Mouse (Mus musculus) midbrain, embryonic 14.5 days (tissue): ENCODE results near the gene Cadps. TPM values are rescaled to one million over a fixed set of nuclear protein-coding genes. Genes with fewer than 3 reads are reported as not detected.

ENCODE experiments used
- ATAC-seq: fragments of 200-750 bp; cut with Nextera tagmentation; 2 replicates; pipeline ENCODE4 v1.8.0; 2017; ENCODE audit warnings: moderate number of reproducible peaks, moderate library complexity; ENCODE audit not compliant: low FRiP score, low TSS enrichment
- DNase-seq: peaks from one replicate; pipeline ENCODE4 v3.0.0-alpha.2; 2015
- H3K27ac ChIP-seq: fragments of 300-500 bp; sonication (generic); replicated peaks from 2 replicates; pipeline ENCODE4 v1.5.1; 2014; ENCODE audit warnings: mild to moderate bottlenecking, low read depth, low read length, moderate library complexity
- H3K27me3 ChIP-seq: fragments of 300-500 bp; sonication (generic); 2 replicates; pipeline ENCODE4 v1.6.1; 2014; ENCODE audit warnings: low read length, control low read depth, mixed read lengths; ENCODE audit not compliant: control insufficient read depth, insufficient read depth
- H3K36me3 ChIP-seq: fragments of 300-500 bp; sonication (generic); 2 replicates; pipeline ENCODE4 v1.6.1; 2014; ENCODE audit warnings: low read length, control low read depth; ENCODE audit not compliant: control insufficient read depth, insufficient read depth
- H3K4me1 ChIP-seq: fragments of 300-500 bp; sonication (generic); 2 replicates; pipeline ENCODE4 v1.6.1; 2014; ENCODE audit warnings: mild to moderate bottlenecking, antibody characterized with exemption, low read length, control low read depth; ENCODE audit not compliant: control insufficient read depth, insufficient read depth
- H3K4me2 ChIP-seq: fragments of 300-500 bp; sonication (generic); 2 replicates; pipeline ENCODE4 v1.6.1; 2014; ENCODE audit warnings: mild to moderate bottlenecking, low read length, moderate library complexity
- H3K4me3 ChIP-seq: fragments of 300-500 bp; sonication (generic); replicated peaks from 2 replicates; pipeline ENCODE4 v1.5.1; 2014; ENCODE audit warnings: low read depth, low read length
- H3K9ac ChIP-seq: fragments of 300-500 bp; sonication (generic); replicated peaks from 2 replicates; pipeline ENCODE4 v1.6.1; 2014; ENCODE audit warnings: mild to moderate bottlenecking, low read length, moderate library complexity
- H3K9me3 ChIP-seq: fragments of 300-500 bp; sonication (generic); 2 replicates; pipeline ENCODE4 v1.6.1; 2016; ENCODE audit warnings: low read length, control low read depth, mixed read lengths; ENCODE audit not compliant: control insufficient read depth
- WGBS: fragments of 180-500 bp; shearing (Covaris S2); extraction: QIAGEN DNeasy Blood & Tissue Kit; methylation state at CpG from one replicate; pipeline ENCODE4 v1.1.7; 2014; 5-methylcytosine and 5-hydroxymethylcytosine counted together
- polyA plus RNA-seq: library from polyadenylated mRNA; unstranded; fragments of >200 nt; fragmentation: Nextera tagmentation; extraction: Ambion mirVana; gene quantifications from 2 replicates; pipeline ENCODE4 v1.2.1, GENCODE M21; 2014

The Cadps gene
- polyA plus RNA-seq, 1 experiment from 2014 or later = 59.7 TPM

DNA sequence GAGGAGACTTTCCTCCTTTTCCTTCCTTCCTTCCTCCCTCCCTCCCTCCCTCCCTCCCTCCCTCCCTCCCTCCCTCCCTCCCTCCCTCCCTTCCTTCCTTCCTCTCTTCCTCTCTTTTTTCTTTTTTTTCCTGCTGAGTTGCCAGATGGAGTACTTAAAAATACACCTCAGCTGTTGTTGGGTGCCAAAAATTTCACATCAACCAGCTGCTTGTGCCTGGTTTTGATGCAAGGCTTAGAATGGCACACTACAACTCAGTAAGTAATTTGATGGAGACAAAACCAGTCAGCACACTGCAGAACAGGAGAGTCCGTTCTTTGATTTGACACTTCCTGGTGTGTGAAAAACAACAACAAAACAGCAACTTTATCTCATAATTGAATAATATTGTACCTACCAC lies 42.9 kb downstream of the Cadps start:
- no peaks in the 10 kb centered on the region for H3K36me3 ChIP-seq
- H3K9me3 ChIP-seq = no peaks in the 10 kb centered on the region
- 85% methylated on average over 1 of the region's 1 CpGs for WGBS
- no peak for DNase-seq
- H3K4me1 ChIP-seq = 0 out of 2 replicates have a peak, but pooled peaks cover 3% of the 10 kb centered on the region
- H3K27ac ChIP-seq = no peak overlapping the region
- no peak overlapping the region for H3K4me3 ChIP-seq
- ATAC-seq = no peak
- H3K27me3 ChIP-seq = no peaks in the 10 kb centered on the region
- H3K9ac ChIP-seq = no peak overlapping the region
- no peak overlapping the region for H3K4me2 ChIP-seq

DNA sequence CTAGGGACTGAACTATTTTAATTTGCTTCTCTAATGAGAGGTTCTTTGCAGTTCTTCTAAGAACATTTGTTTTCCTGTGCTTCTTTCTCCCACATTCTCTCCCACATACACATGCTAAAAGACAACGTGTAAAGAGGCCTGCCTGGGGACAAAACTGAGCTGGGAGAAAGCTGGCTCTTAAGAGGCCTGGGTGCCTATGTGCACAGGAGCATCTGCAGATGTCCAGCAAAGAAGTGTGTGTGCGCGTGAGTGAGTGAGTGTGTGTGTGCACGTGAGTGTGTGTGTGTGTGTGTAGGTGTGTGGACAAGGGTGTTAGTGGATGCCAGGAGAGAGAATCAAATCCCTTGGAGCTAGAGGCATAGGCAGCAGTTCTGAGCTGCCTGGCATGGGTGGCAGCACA lies 44.9 kb downstream of the Cadps start:
- WGBS = 76% methylated on average over 4 of the region's 4 CpGs
- ATAC-seq = no peak
- no peak overlapping the region for H3K9ac ChIP-seq
- no peaks in the 10 kb centered on the region for H3K9me3 ChIP-seq
- H3K4me3 ChIP-seq = no peak overlapping the region
- 0 out of 2 replicates have a peak, but pooled peaks cover 3% of the 10 kb centered on the region for H3K4me1 ChIP-seq
- no peaks in the 10 kb centered on the region for H3K36me3 ChIP-seq
- no peaks in the 10 kb centered on the region for H3K27me3 ChIP-seq
- no peak overlapping the region for H3K4me2 ChIP-seq
- H3K27ac ChIP-seq = no peak overlapping the region
- no peak for DNase-seq

DNA sequence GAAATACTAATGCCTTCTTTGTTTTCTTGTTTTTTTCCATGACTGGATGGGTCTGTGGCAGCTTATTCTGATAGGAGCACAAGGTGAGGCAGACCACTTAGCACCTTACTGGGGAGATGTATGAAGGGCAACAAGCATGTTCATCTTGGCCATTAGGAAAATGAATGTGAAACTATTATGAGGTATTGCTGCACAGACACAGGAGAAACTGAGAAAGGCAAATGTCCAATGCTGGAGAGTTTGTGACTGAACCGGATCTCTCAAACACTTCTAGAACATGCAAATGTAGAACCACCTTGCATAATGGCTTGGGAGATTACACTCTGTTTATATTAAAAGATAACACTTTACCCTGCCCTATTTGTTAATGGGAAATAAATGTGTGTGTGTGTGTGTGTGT lies 54.0 kb downstream of the Cadps start:
- 89% methylated on average over 1 of the region's 1 CpGs for WGBS

DNA sequence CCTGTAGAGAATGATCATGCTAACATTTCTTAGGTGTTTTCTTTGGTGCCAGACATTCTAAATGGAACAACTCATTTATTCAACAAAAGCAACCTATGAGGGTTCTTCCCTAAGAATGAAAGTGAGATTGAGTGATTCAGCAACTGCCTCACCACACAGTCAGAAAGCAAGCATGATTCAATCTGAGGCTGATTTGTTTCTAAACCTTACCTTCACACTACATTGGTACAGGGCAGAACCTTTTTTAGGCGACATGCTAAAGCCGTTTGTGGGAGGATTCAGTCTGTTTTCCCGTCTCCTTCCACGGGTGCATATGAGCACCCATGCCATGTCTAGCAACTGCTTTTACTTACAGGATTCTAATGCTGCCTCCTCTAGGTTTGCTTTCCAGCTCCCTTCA lies 69.6 kb downstream of the Cadps start:
- no peaks in the 10 kb centered on the region for H3K36me3 ChIP-seq
- no peak overlapping the region for H3K9ac ChIP-seq
- H3K4me1 ChIP-seq = no peaks in the 10 kb centered on the region
- no peak overlapping the region for H3K4me2 ChIP-seq
- no peak overlapping the region for H3K27ac ChIP-seq
- no peaks in the 10 kb centered on the region for H3K9me3 ChIP-seq
- ATAC-seq = no peak
- H3K4me3 ChIP-seq = no peak overlapping the region
- DNase-seq = no peak
- 93% methylated on average over 4 of the region's 4 CpGs for WGBS
- H3K27me3 ChIP-seq = no peaks in the 10 kb centered on the region

More for the DNA sequence above, 54.0 kb downstream of the Cadps start:
- H3K9ac ChIP-seq = no peak overlapping the region
- H3K4me2 ChIP-seq = no peak overlapping the region
- H3K27me3 ChIP-seq = no peaks in the 10 kb centered on the region
- ATAC-seq (no peak), DNase-seq (no peak)
- no peaks in the 10 kb centered on the region for H3K4me1 ChIP-seq
- H3K36me3 ChIP-seq = no peaks in the 10 kb centered on the region
- H3K4me3 ChIP-seq = no peak overlapping the region
- H3K9me3 ChIP-seq = peaks cover 1% of the 10 kb centered on the region; the same call in 1 of the 2 replicates
- no peak overlapping the region; the same call in 1 of the 2 replicates for H3K27ac ChIP-seq

DNA sequence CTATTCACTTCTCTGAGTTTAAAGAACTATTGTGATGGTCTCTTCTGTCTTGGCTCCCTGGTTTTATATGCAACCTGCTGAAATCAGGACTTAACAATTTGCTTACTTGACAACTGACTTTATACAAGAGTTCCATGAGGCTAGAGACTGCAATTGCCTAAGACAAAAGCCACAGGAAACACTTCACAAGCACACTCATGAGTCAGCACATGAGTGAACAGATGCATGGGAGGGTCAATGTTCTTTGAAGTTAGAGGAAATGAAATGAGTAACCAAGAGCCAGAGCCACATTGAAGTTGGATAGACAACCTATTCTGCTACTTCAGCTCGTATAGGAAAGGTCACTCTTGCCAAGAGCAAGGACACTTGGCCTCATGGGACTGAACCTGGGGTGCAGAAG lies 71.1 kb downstream of the Cadps start:
- ATAC-seq (no peak), DNase-seq (no peak)
- 78% methylated on average over 1 of the region's 1 CpGs for WGBS
- H3K4me1 ChIP-seq = no peaks in the 10 kb centered on the region
- H3K4me2 ChIP-seq = no peak overlapping the region
- no peaks in the 10 kb centered on the region for H3K36me3 ChIP-seq
- H3K27me3 ChIP-seq = no peaks in the 10 kb centered on the region
- no peaks in the 10 kb centered on the region for H3K9me3 ChIP-seq
- no peak overlapping the region for H3K4me3 ChIP-seq
- H3K9ac ChIP-seq = no peak overlapping the region
- H3K27ac ChIP-seq = no peak overlapping the region

DNA sequence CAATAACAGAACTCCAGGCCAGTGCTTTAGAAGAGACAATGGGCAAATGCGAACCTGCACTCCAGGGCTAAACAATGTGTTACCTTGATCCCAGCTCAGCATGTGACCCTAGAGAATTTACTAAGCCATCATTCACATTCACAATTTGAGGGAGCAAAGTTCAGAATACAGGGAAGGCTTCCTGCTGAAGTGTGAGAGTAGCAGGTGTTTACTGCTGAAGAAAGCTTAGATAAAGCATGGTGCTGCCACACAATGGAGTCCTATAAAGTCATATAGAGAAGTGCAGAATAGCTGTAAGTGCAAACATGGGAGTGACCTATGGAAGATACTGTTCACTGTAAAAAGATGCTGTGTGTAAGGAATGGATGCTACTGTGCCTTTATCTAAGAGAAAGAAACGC lies 91.9 kb downstream of the Cadps start:
- WGBS = 76% methylated on average over 2 of the region's 2 CpGs
- no peaks in the 10 kb centered on the region for H3K27me3 ChIP-seq
- no peak for DNase-seq
- no peak overlapping the region for H3K9ac ChIP-seq
- ATAC-seq = no peak
- no peaks in the 10 kb centered on the region for H3K36me3 ChIP-seq
- H3K27ac ChIP-seq = no peak overlapping the region
- no peaks in the 10 kb centered on the region for H3K9me3 ChIP-seq
- no peaks in the 10 kb centered on the region for H3K4me1 ChIP-seq
- no peak overlapping the region for H3K4me3 ChIP-seq
- no peak overlapping the region for H3K4me2 ChIP-seq

DNA sequence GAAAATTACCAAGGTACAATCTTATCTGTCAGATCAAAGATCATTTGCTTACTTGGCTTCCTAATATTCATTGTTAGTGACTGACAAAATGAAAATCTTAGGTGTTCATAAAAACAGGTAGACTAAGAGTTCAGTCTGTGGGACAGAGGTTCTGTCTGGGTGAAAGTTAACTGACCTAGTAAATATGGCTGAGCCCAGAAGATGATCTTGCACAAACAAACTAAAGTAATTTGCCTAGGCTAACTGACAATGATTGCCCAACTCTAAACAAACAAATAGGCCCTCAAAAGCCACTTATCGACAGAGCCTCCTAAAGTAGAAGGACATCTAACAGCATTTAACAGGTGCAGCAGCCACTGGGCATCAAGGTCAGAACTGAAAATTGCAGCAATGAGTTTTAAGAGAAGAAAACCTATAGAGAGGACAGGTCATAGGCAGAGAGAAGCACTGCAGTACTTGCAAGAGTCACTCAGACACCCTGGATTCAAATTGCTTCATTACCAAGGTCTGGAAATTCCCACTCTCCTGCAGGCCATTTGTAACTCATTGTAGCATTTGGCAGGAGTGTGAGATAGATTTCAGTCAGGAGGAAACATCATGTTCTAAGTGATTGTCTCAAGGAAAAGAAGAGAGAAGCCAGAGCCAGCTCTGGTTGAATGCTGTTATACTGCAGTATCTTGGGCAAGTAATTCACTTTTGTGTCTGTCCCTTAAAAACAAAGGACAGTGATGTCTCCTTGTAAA lies 100.3 kb downstream of the Cadps start:
- Histone ChIP-seq H3K4me2 (no peak overlapping the region), H3K4me3 (no peak overlapping the region), H3K4me1 (no peaks in the 10 kb centered on the region), H3K27me3 (no peaks in the 10 kb centered on the region), H3K9me3 (no peaks in the 10 kb centered on the region), H3K36me3 (no peaks in the 10 kb centered on the region), H3K27ac (no peak overlapping the region), H3K9ac (no peak overlapping the region)
- DNase-seq = no peak
- ATAC-seq = no peak
- 85% methylated on average over 1 of the region's 1 CpGs for WGBS

DNA sequence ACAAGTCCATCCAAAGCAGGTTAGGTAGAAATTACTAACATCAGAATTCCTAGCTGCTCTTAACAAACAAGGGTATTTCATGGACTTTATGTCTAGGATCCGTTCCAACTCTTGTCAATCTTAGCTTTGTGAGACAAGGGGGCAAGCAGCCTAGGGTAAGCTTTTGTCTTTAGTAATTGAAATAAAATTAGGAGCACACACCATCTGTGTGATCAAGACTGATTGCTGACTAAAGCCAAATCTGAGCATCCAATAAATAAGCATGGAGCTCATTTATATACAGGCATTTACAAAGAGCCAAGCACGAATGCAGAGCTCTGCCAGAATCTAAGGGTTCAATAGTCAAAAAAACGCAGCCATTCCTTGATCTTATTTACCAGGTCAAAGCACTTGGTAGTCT lies 104.1 kb downstream of the Cadps start:
- H3K27me3 ChIP-seq = no peaks in the 10 kb centered on the region
- ATAC-seq (no peak), DNase-seq (peak; percentile 12)
- H3K4me1 ChIP-seq = no peaks in the 10 kb centered on the region
- no peaks in the 10 kb centered on the region for H3K9me3 ChIP-seq
- no peak overlapping the region for H3K4me3 ChIP-seq
- no peak overlapping the region for H3K4me2 ChIP-seq
- no peak overlapping the region for H3K9ac ChIP-seq
- no peak overlapping the region for H3K27ac ChIP-seq
- 43% methylated on average over 3 of the region's 3 CpGs for WGBS
- H3K36me3 ChIP-seq = peaks cover 9% of the 10 kb centered on the region

DNA sequence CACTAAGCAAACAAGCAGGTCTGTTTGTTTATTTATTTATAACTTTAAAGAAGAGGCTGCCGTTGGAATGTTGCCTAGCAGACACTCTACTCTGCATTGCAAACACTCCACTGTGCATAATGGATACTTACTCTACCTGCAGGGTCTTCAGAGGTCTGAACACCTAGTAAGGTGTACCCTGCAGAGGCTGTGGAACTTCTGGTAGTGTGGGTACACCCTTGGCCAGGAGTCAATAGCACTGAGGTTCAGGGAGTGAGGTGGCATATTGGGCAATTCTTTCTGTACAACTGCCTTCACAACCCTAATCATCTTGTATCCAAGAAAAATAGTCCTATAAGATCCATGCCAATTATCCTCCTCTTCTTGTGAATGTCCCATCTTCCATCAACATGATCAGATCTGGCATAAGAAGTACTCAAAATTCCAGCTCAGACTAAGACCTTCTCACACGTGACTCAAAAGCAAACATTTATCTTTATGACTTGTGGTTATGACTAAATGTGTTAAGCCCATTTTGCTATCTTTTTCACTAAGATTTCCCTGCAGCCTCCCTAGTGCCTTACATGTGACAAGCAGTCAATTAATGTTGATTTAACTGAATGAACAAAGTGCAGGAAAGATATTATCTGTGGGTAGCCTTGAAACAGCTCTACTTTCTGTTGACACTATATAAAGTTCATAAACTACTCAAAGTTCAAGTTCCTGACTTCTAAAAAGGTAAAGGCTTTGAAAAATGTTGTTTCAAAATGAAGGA lies 106.8 kb downstream of the Cadps start:
- DNase-seq (no peak), ATAC-seq (no peak)
- Histone ChIP-seq H3K36me3 (peaks cover 9% of the 10 kb centered on the region), H3K27ac (no peak overlapping the region), H3K27me3 (no peaks in the 10 kb centered on the region), H3K9ac (no peak overlapping the region), H3K4me1 (no peaks in the 10 kb centered on the region), H3K4me3 (no peak overlapping the region), H3K9me3 (no peaks in the 10 kb centered on the region), H3K4me2 (no peak overlapping the region)
- 80% methylated on average over 2 of the region's 2 CpGs for WGBS
